Mouse (Mus musculus) frontal cortex, postnatal 10 days (tissue): Measurements from ENCODE around the gene Cmtm2a.
"Not testable (repeated sequence)": the region's sequence is repeated elsewhere in the genome, so short reads cannot be mapped to it uniquely, and the experiment has no call there.

Experiments
- DNase-seq, 2 experiments: peaks; one replicate each; pipeline ENCODE4 v3.0.0; 2022; ENCODE audit warnings: low spot score in 2 of 2, mixed read lengths in 1 of 2

Gene Cmtm2a

DNA sequence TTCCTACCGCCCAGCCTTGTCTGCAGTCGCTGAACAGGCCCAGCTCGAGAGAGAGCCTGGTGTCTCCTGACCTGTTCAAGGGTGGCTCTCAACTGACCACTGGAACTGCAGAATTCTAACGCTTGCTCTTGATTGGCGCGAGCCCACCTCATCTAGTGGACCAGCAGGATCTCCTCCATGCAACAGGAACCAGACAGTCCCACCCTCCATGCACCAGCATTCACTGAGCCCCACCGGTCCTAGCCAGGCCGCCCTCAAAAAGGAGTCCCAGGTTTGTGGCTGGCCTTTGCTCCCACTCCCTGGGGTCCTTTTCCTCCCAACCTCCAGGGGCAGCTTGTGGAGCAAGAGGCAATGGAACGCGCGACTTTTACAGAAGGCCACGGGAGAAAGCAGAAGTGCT, at the start of gene Cmtm2a:
Cmtm2a (minus strand) TSS at position 101 of the 400 bp plus-strand sequence.
- DNase-seq: not testable (repeated sequence)

DNA sequence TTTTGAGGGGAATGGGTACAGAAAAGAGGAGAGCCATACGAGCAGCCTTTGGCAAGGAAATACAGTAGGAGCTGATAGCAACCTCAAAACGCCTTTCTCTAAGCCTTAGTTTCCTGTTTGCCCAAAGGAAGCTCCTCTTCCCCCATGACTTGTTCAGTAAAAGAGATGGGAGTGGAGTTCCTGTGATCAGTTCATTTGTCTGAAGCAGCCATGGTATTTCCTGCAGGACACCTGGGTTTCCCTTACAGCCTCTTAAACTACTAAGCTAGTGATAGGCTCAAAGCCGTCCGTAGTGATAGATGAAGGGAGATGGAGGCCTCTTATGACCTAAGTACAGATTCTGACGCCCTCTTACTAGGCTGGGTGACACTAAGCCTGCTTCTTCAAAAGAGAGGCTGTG, 49.4 kb upstream of the Cmtm2a start:
- DNase-seq: no peak

DNA sequence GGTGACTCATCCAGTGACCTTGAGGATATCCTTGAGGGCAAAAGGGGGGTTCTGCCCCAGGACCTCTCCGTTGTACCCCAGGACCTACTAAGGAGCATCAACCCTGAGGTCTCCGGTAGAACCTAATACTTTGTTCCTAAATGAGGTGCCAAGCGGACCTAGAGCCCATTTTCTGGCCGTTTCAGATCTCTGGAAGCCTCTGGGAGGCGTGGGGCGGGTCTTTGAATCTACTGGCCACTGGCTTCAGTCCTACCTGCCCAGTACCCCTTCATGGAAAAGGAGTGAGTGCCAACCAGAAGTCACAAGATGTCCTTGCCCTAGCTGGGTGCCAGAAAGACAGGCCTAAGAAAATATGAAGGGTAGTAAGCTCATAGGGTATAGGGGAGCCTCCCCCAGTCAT, 48.7 kb upstream of the Cmtm2a start:
- no peak for DNase-seq

DNA sequence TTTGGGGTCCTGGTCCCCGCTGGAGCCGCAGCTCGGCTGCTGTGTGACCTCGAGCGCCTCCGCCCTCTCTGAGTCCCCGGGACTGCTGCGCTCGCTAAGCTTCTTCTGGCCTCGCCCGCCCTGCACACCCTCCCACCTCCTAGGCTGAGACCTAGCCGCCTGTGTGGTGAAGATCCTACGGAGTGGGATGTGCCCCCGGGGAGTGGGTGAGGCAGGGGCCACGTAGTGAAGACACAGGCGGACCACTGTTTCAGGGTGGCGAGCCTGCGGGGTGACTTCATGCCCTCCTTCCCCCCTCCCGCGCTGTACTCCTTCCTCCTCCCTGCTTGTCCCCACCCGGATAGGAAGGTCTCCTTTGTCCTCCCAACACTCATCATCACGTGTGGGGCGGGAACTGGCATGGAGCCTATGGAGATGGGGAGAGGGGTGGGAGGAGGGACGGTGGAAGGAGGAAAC, 48.2 kb upstream of the Cmtm2a start:
- DNase-seq: peak; percentile 46 to 52

DNA sequence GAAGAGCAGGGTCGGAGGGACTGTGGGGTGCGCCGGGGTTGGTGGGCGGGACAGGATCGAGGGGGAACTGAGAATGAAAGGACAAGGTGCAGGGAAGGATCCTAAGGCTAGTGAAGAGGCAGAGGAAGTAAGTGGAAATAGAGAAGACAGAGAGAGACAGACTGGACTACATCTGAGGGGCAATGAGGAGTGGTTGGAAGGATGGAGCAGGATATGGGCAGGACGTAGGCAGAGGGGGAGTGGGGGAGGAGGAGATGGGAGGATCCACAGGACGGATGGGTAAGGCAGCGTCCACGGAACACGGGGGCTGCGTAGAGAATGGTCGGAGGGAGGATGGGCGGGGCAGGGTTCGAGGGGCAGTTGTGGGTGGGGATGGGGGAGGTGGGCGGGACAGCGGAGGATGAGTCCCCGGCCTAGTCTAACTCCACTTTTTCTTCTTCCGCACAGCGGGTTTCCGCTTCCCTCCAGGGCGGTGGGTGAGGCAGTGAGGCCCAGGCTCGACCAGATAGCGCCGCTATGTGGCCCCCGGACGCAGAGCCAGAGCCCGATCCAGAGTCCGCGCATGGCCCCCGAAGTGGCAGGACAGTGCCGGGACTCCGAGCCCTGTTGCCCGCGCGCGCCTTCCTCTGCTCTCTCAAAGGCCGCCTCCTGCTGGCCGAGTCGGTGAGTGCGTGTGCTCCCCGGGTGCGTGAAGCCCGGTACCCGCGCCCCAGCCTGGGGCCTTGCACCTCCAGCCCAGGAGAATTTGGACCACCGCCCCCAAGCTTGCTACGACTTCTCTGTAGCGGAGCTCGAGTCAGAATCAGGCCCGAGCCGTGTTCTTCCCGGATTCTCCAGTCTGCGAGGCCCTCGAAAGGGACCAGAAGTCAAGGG, 47.5 kb upstream of the Cmtm2a start:
- DNase-seq: peak; percentile 60 to 78

DNA sequence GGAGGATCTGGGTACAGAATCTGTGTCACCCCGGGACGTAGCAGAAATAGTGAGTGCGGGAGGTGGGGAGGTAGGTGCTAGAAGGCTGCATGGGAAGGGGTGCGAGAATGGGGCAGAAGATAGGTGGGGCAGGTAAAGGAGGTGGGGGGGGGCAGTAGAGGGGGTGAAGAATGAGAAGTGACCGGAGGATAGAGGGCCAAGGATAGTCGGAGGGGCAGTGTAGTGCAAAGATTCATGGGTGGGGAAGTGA, 46.9 kb upstream of the Cmtm2a start:
- no peak for DNase-seq

DNA sequence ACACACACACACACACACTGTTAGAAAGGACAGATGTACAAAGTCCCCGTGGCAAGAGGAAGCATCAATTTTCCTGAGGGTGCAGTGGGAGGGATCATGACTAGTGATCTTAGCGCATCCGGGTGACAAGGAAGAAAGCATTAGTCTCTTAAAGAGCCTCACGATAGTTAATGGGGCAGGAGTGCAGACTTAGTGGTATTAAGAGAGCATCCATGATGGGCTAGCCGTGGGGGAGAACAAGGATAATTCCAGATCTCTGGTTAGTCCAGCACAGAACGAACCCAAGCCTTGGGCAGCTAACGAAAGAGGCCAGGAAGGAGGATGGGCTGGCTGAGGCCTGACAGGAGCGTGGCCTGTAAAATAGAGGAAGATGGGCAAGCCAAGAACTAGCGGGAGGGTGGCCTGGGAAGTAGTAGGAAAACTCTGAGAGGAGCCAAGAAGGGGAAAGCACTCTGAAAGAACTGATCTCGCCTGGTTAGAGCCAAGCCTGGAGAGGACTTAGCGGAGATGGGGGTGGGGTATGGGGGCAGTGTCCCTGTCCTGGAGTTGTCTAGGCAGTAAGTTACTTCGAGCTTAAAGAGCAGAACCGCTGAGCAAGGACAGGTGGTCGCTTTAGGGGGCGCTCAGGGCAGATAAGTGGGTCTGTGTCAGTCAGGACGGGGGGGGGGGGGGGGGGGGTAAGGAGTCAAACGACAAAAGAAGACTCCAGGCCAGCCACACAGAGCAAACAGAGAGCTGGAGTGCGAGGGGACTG, 46.4 kb upstream of the Cmtm2a start, which contains the start of gene Cmtm3:
Cmtm3 (plus strand) TSS at position 182 of the 754 bp plus-strand sequence.
- peak in 1 of 2 experiments; percentile 40 for DNase-seq

DNA sequence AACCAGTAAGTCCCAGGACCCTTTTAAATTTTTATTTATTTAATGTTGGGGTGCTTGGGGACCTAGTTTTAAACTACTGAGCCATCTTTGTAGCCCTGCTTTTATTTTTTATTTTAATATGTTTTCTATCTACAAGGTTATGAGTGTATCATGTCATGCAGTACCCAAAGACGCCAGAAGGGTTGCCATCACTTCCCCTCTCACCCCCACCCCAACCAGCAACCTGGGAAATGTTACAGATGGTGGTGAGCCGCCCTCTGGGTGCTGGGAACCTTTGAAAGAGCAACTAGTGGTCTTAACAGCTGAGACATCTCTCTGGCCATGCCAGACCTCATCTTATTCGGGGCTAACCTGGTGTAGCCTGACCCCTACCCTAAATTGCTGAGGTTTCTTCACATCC, 44.9 kb upstream of the Cmtm2a start:
- DNase-seq: no peak

DNA sequence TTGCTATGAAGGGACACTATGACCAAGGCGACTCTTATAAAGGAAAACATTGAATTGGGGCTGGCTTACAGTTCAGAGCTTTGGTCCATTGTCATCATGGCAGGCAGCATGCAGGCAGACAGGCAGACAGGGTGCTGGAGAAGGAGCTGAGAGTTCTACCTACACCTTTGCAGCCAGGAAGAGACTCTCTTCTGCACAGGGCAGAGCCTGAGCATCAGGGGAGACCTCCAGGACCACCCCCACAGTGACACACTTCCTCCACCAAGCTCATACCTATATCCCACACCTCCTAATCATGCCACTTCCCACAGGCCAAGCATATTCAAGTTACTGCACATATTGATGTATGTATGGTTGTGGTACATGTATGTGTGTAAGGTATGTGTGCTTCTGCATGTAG, 43.8 kb upstream of the Cmtm2a start:
- no peak for DNase-seq

DNA sequence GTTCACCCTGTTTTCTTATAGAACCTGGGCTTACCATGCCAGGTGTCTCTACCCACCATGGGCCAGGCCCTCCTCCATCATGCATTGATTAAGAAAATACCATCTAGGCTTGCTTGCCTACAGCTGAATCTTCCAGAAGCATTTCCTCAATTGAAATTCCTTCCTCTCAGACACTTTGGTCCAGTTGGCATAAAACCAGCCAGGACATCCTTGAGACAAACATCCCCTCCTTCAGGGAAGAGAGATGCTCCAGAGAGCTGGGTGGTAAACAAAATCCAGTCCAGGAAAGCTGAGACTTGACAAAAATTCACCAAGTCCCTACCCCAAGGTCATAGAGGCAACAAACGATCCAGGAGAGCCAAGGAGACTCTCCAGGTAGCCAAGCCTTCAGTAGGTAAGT, 41.2 kb upstream of the Cmtm2a start:
- DNase-seq: no peak

DNA sequence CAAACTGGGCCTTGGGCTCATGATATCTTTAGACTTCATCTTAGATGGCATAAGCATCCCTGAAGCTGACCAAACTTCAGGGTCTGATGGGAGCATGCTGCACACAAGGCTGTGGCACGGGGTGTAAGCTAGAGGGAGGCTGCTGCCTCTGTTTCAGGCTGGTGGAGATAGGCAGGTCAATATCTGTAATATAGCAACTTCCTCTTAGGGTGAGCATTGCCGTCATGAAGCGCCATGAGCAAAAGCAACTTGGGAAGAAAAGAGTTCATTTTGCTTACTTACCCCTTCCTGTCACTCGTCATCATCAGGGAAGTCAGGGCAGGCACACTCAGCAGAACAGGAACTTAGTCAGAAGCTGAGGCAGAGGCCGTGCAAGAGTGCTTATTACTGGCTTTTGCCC, 40.8 kb upstream of the Cmtm2a start:
- DNase-seq: no peak

DNA sequence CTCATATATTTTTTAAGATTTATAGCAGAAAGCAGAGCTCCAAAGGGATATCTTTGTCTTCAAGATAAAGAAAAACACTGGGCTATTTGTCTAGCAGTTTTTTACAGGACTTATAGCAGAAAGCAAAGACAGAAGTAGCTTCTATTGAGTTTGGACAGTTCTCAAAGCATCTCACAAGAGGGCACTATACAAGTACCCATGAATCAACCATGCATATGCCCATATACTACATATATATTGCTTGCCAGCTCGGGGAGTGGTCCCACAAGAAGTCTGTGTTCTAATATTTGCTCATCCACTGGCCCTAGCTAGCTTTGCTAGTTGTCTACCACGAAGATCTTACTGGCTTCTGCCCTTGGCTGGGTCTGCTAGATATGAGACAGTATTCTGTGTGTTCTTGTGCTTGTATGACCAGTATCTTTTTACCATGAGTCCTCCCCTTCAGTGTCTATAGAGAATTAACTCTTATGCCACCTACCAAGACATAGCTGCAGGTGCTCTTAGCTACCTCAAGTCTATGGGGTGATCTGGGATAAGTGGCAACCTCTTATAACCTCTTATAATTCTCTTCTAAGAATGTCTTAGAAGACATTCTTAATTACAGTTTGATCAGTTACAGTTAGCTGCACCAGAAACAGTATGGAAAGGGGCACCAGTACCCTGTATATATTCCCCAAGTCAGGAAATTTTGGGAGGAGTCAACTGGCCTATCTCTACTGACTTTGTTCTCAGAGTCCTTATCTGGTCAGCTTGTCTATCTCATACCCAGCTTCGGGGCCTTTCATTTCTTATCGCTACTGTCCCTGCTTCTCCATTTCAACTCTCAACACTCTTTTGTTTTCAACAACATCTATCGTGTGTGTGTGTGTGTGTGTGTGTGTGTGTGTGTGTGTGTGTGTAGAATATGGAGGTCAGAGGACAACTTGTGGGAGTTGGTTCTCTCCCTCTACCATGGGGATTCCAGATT, 40.0 kb upstream of the Cmtm2a start:
- no peak for DNase-seq

DNA sequence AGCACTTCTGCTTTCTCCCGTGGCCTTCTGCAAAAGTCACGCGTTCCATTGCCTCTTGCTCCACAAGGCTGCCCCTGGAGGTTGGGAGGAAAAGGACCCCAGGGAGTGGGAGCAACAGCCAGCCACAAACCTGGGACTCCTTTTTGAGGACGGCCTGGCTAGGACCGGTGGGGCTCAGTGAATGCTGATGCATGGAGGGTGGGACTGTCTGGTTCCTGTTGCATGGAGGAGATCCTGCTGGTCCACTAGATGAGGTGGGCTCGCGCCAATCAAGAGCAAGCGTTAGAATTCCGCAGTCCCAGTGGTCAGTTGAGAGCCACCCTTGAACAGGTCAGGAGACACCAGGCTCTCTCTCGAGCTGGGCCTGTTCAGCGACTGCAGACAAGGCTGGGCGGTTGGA, 28.9 kb upstream of the Cmtm2a start, which contains the start of gene Cmtm2b:
Cmtm2b (plus strand) TSS at position 301 of the 400 bp plus-strand sequence.
- DNase-seq: not testable (repeated sequence)

DNA sequence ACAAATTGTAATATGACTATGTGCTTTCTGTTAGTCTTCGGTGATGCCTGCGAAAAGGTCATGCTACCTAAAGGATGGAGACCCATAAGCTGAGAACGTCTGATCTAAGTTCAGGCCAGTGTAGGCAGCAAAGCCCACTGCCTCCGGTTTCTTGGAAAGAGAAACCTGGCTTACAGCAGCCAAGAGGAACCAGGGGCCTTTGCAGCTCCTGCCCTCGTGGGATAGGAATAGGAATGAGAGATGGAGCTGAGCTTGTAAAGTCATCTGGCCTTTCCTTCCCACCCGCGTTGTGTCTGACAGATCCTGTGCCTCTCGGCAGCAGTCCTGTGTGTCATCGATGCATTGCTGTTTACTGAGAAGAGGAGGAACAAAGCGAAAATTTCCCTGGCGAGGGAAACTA, 28.3 kb upstream of the Cmtm2a start, which contains the start of gene Gm11020:
Gm11020 (plus strand) TSS at position 301 of the 400 bp plus-strand sequence.
- not testable (repeated sequence) for DNase-seq

DNA sequence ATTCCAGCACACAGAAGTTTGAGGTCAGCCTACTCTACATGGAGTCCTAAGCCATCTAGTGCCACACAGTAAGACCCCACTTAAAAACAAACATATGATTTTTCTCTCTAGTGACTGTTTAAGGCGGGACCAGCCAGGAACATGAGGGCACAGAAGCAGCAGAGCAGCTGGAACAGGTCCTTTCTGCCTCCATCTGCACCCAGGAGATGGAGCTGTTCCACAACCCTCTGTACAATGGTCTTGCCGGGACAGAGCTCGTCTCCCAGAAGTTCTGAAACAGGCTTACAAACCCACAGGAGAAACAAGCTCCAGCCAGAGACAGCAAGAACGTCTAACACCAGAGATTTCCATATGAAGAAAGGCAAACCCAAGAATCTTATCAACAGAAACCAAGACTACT, 20.3 kb upstream of the Cmtm2a start:
- peak in 1 of 2 experiments; percentile 13 for DNase-seq

DNA sequence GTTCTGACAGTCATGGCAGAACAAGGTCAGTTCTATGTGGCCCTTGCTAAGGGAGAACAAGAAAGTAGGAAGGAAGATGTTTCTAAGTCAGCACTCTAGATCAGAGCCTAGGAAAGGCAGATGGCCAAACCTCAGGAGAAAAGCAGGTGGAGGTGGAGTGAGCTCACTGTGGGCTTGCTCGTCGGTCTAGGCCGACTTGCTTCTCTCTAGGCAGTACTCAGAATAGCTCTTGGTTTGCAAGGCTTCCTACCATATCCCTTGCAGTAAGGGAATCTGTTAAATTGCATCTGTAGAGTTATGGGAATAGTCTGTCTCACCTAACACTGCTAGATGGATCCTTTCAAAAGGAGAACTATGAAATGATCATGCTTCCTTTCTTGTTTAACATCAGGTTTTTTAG, 19.0 kb upstream of the Cmtm2a start:
- DNase-seq: not testable (repeated sequence)

DNA sequence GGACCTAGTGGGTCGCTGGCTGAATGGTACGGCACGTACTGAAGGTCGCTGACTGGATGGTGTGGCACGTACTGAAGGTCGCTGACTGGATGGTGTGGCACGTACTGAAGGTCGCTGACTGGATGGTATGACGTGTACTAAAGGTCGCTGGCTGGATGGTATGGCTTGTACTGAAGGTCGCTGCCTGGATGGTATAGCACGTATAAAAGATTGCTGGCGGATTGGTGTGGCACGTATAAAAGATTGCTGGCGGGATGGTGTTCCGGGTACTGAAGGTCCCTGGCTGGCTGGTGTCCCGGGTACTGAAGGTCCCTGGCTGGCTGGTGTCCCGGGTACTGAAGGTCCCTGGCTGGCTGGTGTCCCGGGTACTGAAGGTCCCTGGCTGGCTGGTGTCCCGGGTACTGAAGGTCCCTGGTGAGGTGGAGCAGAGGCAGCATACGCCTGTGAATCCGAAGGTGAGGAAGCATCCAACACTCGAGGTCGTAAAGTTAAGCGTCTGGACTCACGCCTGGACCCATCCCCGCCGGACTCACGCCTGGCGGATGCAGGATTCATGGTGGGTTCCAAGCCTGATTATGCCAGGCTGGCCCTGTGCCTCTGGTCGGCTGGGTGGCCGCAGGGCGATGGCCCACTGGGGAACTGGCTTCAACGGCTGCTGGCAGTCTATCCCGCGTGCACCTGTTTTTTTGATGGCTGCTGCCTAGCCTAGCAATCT, 16.6 kb upstream of the Cmtm2a start, which contains the start of the genes Gm45711 and Cmtm1:
Gm45711 (minus strand) TSS at position 641 of the 715 bp plus-strand sequence.
Cmtm1 (minus strand) TSS at position 705 of the 715 bp plus-strand sequence.
- peak in 1 of 2 experiments; percentile 11 for DNase-seq

DNA sequence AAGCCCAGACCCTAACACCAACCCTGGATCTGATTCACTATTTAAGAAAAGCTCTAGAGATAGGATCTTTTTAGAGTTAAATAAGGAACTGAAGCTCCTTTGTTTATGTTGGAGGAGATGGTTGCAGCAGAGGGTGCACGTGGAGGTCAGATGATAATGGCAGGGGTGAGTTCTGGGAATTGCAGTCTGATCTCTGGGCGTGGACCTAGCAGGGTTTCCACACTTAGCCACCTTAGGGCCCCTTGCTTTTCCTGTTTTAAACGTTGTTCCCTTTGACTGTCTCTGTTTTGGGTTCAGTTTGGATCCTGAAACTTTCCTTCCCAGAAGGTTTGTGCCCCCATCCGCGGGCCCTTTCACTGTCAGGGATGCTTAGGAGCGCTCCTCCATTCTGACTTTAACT, 15.4 kb upstream of the Cmtm2a start:
- not testable (repeated sequence) for DNase-seq

DNA sequence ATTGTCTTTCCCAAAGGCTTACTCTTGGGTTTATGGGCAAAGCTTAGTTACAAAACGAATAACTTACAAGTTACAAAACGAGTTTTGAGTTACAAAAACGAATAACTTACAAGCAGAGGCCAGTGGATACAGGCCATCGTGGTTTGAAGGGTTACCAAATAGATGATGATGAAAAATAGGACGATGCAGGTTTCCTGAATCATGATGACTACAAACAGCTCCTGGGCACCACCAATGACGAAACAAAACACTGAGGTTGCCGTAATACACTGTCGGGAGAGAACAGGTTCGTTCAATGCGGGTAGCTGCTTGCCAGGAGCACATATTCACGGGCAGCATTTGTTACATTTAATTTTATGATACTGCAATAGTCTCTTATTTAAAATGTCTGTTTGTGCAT, 12.0 kb upstream of the Cmtm2a start:
- DNase-seq: no peak

DNA sequence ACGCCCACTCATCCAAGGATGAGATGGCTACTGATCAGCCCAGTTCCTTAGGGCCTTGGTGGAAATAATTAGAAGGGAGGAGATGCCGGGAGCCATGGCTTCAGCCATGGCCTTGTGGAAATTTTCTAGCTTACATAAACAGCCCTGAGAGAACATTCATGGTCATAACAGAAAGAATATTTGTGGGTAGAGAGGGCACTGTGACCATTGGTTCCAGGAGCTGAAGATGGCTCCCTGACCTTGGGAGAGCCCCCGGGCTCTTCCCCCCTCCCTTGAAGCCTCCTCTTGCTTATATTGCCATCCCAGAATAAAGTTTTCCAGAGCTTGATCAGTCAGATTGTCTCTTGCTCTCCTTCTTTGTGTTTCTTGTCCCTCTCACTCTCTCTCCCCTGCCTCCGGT, 9.6 kb upstream of the Cmtm2a start:
- DNase-seq: not testable (repeated sequence)

DNA sequence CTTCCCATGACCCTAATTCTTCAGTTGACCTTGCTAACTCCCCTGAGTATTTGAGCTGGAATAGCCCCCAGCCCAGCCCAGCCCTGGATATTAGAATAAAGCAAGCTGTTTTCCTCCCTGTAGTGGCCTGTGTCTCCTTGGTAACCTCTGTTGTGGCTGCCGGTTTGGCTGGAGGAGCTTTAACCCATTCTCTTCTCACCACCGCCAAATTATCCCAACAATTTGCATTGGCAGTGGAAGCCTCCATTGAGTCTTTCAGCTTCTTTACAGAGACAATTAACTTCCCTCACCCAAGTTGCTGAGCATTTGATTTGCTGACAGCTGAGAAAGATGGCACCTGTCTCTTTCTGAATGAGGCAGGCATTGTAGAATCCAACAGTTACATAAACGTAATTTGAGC, 8.6 kb upstream of the Cmtm2a start:
- DNase-seq: not testable (repeated sequence)
